ENCODE assay signal across 9 mouse cellular contexts in genomic region chr12:77019708-77020511, GRCm38 (mm10). TPM values are rescaled to one million over a fixed set of nuclear protein-coding genes. Genes with fewer than 3 reads are reported as not detected.
DNase-seq lines count a peak whose midpoint lies in the region; ATAC-seq and TF ChIP-seq lines count a peak whose summit lies in the region.
"Had no signal": no experiment of that assay in that cellular context is flagged by ENCODE, and none has a peak within 500 bp of the region (broad histone marks: within the 10 kb centered on the region; RNA-seq: fewer than 3 reads in every experiment).

No protein-coding gene starts in this region.

- H3K4me3 ChIP-seq in kidney, adult 2 months (ENCODE audit: insufficient read depth, low read depth, low read length): no peak overlapping the region
- H3K4me3 ChIP-seq in kidney, embryonic 16.5 days (ENCODE audit: low read length): no peak overlapping the region
- no peak overlapping the region for H3K4me3 ChIP-seq in cerebellum, adult 2 months (replicated peaks; ENCODE audit: insufficient read depth, low read depth, low read length)
- H3K4me3 ChIP-seq: stomach, embryonic 15.5 days had no signal

- ATAC-seq in kidney, embryonic 16.5 days (ENCODE audit: low FRiP score, low TSS enrichment): no peak
- ATAC-seq in CD4-positive, CD25-positive, alpha-beta regulatory T cell, adult 4 months: peak; percentile 87

- H3K27ac ChIP-seq in kidney, adult 2 months (ENCODE audit: insufficient read depth, low read depth, low read length): no peak overlapping the region
- no peak overlapping the region for H3K27ac ChIP-seq in kidney, embryonic 16.5 days (ENCODE audit: low read length)
- peak overlapping the region; percentile 0 for H3K27ac ChIP-seq in cerebellum, adult 2 months (ENCODE audit: insufficient read depth, low read length)
- H3K27ac ChIP-seq: stomach, embryonic 15.5 days had no signal

- no peak for TF ChIP-seq CTCF in kidney, adult 2 months (conservative IDR thresholded peaks at IDR 0.05; ENCODE audit: insufficient read depth, insufficient read length, low read depth, low read length)
- peak; percentile 32; the same call in 1 of the 2 replicates for TF ChIP-seq CTCF in cerebellum, adult 2 months (IDR thresholded peaks at IDR 0.05; ENCODE audit: borderline replicate concordance, insufficient read depth, low read depth, low read length)

- H3K36me3 ChIP-seq in kidney, adult 2 months (ENCODE audit: control insufficient read depth, insufficient read depth, low read length): no peaks in the 10 kb centered on the region
- no peaks in the 10 kb centered on the region for H3K36me3 ChIP-seq in kidney, embryonic 16.5 days (ENCODE audit: insufficient read depth, low read length)
- H3K36me3 ChIP-seq: stomach, embryonic 15.5 days had no signal

- H3K9ac ChIP-seq in kidney, embryonic 16.5 days (replicated peaks; ENCODE audit: low read length): no peak overlapping the region
- H3K9ac ChIP-seq: stomach, embryonic 15.5 days had no signal

- H3K4me1 ChIP-seq in kidney, adult 2 months (ENCODE audit: control insufficient read depth, insufficient read depth, low read length): peaks cover 4% of the 10 kb centered on the region; the same call in 1 of the 2 replicates
- no peaks in the 10 kb centered on the region for H3K4me1 ChIP-seq in kidney, embryonic 16.5 days (ENCODE audit: insufficient read depth, low read length)
- H3K4me1 ChIP-seq in cerebellum, adult 2 months (ENCODE audit: control insufficient read depth, insufficient read depth, low read length): no peaks in the 10 kb centered on the region; the same call in 1 of the 2 replicates
- H3K4me1 ChIP-seq: stomach, embryonic 15.5 days had no signal

- H3K27me3 ChIP-seq in kidney, adult 2 months (replicated peaks; ENCODE audit: control insufficient read depth, insufficient read depth, low read length): no peaks in the 10 kb centered on the region
- H3K27me3 ChIP-seq in kidney, embryonic 16.5 days (ENCODE audit: insufficient read depth, low read length): no peaks in the 10 kb centered on the region
- no peaks in the 10 kb centered on the region for H3K27me3 ChIP-seq in cerebellum, adult 2 months (ENCODE audit: control insufficient read depth, insufficient read depth, low read length)
- H3K27me3 ChIP-seq: stomach, embryonic 15.5 days had no signal

- H3K9me3 ChIP-seq in kidney, embryonic 16.5 days (ENCODE audit: low read length): no peaks in the 10 kb centered on the region
- H3K9me3 ChIP-seq: stomach, embryonic 15.5 days had no signal

- WGBS in kidney, adult 2 months: 60% methylated on average over 14 of the region's 14 CpGs
- 62% methylated on average over 13 of the region's 14 CpGs for WGBS in kidney, embryonic 16.5 days
- 8% methylated on average over 14 of the region's 14 CpGs for WGBS in cerebellum, adult 2 months

- DNase-seq in kidney, adult 2 months: peak; percentile 28
- DNase-seq in cerebellum, adult 2 months: peak; percentile 80 to 89
- DNase-seq in gastrocnemius, postnatal 10 days: peak; percentile 31
- DNase-seq in left cerebral cortex, adult 9 months (ENCODE audit: low spot score in 2 of 2): peak; percentile 47 to 79
- DNase-seq in right cerebral cortex, postnatal 25 days: peak; percentile 65
- DNase-seq in retina, embryonic 14.5 days (ENCODE audit: low spot score): no peak

- no peak overlapping the region for H3K4me2 ChIP-seq in kidney, embryonic 16.5 days (replicated peaks; ENCODE audit: low read depth, low read length)
- H3K4me2 ChIP-seq: stomach, embryonic 15.5 days had no signal

- TF ChIP-seq POLR2A in kidney, adult 2 months (IDR thresholded peaks at IDR 0.05; ENCODE audit: low read depth, low read length): no peak
- TF ChIP-seq POLR2A in cerebellum, adult 2 months (IDR thresholded peaks at IDR 0.05; ENCODE audit: borderline replicate concordance, insufficient read depth, low read length): 0 out of 2 replicates have a peak, but pooled peaks have one; percentile 19

RNA-seq across cellular contexts. Expression of gene Max, which starts 57.9 kb away (rescaled TPM):
- 33.8 and 42.7 TPM in 2 replicates for polyA plus RNA-seq in kidney, adult 2 months (2012; rRNA removed)
- polyA plus RNA-seq in kidney, embryonic 16.5 days (2015; fragmentation: Nextera tagmentation; extraction: Ambion mirVana): 16.3 and 17.3 TPM in 2 replicates
- polyA plus RNA-seq in CD4-positive, CD25-positive, alpha-beta regulatory T cell, adult 4 months (2017; shearing (Covaris generic)): 100 to 1,000 TPM in 1 of 2 experiments, 10 to 100 TPM in 1; 38.1 to 126 TPM
- polyA plus RNA-seq in cerebellum, adult 2 months (2012; rRNA removed): 90.7 and 93.6 TPM in 2 replicates
- 10 to 100 TPM; 41.8 to 43.1 TPM for total RNA-seq in gastrocnemius, postnatal 10 days (2021)
